Mouse (Mus musculus): ENCODE measurements around the gene Brd4.
"Not testable (repeated sequence)": the region's sequence is repeated elsewhere in the genome, so short reads cannot be mapped to it uniquely, and the experiment has no call there.

Gene Brd4

DNA sequence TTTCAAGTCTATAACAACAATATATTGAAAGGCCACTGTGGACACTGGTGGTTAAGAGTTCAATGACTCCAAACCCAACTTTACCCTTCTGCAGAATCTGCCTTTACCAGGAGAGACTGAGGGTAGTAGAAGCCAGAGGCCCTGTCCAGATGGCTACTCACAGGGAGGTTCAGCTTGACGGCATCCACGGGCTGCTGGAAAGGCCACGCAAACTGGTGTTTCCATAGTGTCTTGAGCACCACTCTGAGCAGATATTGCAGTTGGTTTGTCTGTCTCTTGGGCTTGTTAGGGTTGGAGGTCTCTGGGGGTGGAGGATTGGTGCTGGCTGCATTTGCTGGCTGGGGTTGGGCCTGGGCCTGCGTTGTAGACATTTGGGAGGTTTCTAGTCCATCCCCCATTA, 55.3 kb downstream of the Brd4 start:
- no peak for DNase-seq (ENCODE audit: low spot score)

DNA sequence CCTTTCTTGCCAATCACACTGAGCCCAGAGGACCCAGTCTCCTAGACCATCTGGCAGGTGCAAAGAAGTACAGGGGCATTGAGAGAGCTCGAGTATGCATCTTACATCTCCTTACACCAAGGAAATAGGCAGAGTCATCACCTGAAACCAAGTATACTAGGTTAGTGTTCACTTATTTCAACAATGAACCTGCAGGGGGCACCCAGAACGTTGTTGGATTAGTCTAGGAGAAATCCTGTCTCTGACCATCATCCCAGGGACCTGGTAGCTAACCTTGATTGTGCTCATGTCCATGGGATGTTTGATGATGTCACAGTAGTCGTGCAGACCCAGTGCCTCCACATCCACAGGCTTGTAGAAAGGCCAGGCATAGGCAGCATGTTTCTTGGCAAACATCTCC, 63.6 kb downstream of the Brd4 start:
- no peak for DNase-seq (ENCODE audit: low spot score)

DNA sequence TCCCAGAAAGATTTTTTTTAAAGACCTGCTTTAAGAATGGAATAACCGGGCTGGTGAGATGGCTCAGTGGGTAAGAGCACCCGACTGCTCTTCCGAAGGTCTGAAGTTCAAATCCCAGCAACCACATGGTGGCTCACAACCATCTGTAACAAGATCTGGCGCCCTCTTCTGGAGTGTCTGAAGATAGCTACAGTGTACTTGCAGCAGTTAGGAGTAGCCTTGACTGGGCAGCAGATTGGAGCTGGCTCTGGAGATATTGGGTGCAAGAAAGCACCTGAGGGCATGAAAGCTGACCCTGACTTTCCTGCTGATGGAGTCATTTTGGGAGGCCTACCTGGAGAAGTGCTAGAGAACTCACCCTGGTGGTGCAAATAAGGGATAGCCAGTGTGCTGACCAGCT, 68.9 kb downstream of the Brd4 start:
- DNase-seq (ENCODE audit: low spot score) = not testable (repeated sequence)

DNA sequence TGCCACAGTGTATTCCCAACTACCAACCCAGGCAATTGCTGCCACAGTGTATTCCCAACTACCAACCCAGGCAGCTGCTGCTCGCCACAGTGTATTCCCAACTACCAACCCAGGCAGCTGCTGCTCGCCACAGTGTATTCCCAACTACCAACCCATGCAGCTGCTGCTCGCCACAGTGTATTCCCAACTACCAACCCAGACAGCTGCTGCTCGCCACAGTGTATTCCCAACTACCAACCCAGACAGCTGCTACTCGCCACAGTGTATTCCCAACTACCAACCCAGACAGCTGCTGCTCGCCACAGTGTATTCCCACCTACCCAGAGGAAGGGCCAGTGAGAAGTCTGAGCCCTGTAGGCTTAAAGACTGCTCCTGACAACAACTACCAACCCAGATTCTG, 73.0 kb downstream of the Brd4 start:
- not testable (repeated sequence) for DNase-seq (ENCODE audit: low spot score)

DNA sequence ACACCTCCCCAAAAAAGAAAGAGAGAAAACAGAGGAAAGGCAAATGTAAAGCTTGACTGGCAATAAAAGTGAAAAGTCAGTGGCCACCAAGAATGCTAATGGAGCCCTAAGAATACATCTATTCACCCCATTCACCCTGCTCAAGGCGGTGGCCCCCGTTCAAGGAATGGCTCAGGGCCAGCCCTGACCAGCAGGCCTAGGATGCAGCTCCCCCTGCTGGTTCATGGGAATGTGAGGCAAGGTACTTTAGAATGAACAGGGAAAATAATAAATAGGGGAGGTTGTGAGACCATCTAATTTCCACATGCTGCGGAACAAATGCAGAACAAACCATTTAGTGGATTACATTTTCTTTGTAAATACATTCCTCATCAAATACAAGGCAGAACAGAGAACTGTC, 74.8 kb downstream of the Brd4 start:
- peak; percentile 82 for DNase-seq (ENCODE audit: low spot score)

DNA sequence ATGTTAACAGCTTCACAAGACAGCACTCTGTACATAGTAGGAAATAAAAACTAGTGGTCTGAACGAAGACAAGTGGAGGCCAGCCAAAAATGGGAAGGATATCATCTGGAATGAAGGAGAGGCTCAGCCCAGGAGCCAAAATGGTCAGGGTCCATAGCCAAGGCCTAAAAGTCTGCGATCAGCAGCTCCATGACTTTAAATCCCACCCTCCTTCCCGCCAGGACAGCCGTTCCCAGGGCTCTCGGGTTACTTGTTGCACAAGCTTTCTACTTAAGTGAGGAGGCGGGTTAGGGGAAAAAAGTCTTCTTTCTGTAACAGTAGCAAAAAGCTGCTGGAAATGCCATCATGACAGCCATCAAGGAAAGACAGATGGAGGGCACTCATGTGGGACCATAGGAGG, 75.4 kb downstream of the Brd4 start:
- DNase-seq (ENCODE audit: low spot score) = peak; percentile 24

DNA sequence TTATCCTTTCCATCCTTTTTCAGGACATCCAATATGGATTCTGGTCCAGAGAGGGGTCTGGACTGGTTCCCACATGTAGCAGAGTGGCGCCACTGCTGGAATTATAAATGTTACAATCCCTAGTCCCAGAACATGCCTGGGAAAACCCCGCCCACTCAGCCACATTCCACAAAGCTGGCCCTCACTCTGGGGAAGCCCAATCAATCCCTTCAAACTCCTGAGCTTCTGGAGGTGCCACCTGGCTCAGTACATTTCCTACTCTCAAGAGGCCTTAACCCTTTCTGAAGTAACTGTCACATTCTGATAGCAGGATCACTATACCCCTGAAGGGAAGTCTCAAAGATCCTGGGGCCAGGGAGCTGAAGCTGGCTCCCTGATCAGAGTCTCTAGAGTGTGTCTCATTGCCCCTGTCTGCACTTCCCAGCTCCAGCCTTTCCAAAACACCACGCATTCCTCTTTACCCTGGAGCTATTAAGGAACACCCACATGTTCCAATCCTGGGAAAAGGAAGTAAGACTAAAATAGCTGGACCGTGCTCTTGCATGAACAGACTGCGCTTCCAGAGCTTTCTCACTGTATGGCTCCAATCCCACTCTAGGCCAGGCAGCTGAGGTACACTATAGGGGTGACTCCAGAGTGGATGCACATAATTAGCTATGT, 76.8 kb downstream of the Brd4 start:
- DNase-seq (ENCODE audit: low spot score) = no peak

DNA sequence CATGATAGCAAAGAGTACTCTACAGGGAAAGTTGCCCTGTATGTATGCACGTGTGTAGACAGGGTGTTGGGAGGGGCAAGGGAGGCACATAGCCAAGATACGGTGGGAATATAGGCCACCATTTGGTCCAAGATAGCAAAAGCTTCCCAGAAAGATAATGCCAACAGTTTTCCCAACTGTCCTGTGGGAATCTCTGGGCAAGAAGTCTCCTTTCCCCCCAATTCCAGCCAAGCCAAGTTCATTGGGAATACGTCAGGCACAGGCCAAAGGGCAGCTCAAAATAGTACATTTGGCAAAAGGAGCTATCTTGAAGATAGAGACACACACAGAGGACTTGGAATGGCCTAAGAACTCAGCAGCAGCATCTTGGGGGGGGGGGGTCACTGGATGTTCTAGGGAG, 79.2 kb downstream of the Brd4 start:
- DNase-seq (ENCODE audit: low spot score) = no peak

DNA sequence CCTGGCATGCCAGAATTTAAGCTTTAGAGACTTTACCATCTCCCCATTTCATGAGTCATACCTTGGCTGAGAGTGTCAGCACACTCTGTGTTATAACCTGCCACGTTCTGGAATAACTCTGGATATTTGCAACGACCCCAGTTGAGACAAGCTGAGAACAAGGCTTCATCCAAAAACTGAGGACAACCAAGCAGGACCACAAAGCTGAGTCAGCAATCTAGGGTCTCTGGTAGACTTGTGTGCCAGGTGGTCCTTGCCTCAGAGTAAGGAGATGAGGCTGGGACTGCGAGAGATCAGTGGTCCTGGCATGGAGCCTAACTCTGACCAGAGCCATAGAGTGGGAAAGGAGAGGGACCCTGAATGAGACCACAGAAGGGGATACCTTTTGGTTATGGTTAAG, 81.5 kb downstream of the Brd4 start:
- no peak for DNase-seq (ENCODE audit: low spot score)

DNA sequence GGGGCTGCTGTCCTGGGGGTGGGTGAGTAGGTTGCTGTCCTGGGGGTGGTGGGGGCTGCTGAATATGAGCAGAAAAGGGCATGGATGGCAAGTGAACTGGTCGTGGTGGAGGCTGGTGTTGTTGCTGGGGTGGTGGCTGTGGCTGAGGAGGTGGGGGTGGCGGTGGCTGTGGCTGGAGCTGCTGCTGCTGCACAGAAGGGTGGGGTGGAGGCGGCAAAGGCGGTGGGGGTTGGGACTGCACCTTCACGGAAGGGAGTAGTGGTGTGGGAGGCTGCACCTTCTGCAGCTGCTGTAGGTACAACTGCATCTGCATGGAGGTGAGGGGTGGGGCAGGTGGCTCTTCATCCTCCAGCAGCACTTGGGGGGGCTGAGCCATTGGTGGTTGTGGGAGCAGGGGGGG, 83.4 kb downstream of the Brd4 start:
- DNase-seq (ENCODE audit: low spot score) = no peak

DNA sequence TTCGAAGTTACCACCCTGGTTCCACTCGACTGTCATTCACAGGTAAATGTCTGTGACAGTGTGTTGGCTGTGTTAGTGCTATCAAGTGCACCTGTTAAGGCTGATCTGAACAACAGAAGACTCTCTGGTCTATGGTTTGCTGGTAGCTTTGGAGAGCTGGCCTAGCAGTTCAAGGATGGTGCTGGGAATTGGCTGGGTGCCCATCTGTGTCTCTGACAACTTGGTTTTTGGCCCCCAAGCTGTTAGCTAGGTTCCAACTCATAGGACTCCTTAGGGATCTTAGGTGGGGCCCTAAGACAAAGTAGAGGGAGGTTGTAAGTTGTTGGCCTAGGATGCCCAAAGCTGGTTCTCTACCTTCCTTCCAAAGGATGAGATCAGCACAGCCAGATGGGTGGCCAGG, 84.7 kb downstream of the Brd4 start:
- DNase-seq (ENCODE audit: low spot score) = no peak

DNA sequence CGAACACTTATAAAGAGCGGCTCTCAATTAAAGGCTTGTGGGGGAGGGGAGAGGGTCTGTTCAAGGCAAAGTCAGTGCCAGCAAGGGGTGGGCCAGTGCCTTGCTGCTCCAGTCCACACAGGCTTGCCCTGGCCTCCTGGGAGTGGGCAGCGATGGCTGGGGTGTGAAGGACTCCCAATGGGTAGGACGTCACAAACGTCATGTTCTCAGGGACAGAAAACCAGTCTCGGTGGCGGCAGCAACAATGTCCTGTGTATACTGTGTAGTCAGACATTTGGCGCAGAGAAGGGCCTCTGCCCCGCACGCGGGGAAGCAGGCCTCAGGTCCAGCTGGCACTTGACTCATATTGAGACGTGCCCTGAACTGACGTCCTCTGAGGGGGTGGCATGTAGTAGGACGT, 87.4 kb downstream of the Brd4 start:
- DNase-seq (ENCODE audit: low spot score) = no peak

DNA sequence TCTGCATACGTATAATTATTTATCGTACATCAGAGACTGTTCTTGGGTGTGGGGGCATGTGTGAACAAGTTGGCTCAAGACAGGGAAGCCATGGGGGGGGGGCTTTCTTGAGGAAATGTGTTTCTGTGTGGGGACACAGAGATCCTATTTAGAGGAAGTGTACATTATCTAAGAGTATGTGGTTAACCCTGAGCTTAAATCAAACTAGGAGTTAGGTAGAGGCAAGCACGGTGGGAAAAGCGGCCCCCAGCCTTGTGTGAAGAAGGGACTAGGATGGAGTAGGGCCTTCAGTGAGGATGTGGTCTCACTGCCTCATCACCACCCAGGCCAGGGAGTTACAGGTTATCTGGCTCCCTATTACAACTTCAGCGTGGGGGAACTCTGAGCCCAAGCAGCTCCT, 88.8 kb downstream of the Brd4 start:
- DNase-seq (ENCODE audit: low spot score) = no peak

DNA sequence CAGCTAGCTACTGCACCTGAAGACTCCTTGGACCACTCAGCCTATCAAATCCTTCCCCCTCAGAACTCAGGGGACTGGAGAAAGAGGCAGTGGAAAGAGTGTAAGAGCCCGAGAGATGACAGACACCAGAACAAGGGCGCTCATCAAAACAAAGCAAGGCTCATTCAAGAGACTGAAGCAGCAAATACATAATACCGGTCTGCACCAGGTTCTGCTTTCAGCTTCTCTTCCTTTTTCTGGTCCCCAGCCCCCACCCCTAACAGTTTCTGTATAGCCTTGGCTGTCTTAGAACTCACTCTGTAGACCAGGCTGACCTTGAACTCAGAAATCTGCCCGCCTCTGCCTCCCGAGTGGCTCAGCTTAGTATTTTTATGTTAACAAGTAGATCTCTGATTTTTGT, 91.5 kb downstream of the Brd4 start:
- DNase-seq (ENCODE audit: low spot score) = no peak

DNA sequence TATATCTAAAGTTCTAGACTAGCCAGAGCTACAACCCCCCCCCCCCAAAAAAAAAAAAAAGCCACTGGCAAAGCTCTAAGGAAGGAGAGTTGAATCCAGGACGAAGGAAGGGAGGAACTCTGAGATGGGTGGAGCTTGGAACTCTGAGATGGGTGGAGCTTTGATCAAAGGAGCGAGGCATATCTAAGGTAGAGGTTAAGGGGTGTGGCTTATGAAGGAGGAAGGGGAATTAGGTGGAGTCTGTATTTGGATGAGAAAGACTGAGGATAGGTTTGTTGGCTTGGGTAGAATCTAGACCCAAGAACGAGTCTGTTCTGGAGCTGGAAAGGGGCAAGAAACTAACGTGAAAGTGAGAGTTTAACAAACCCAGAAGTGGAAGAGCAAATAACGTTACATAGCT, 94.7 kb downstream of the Brd4 start:
- no peak for DNase-seq (ENCODE audit: low spot score)

DNA sequence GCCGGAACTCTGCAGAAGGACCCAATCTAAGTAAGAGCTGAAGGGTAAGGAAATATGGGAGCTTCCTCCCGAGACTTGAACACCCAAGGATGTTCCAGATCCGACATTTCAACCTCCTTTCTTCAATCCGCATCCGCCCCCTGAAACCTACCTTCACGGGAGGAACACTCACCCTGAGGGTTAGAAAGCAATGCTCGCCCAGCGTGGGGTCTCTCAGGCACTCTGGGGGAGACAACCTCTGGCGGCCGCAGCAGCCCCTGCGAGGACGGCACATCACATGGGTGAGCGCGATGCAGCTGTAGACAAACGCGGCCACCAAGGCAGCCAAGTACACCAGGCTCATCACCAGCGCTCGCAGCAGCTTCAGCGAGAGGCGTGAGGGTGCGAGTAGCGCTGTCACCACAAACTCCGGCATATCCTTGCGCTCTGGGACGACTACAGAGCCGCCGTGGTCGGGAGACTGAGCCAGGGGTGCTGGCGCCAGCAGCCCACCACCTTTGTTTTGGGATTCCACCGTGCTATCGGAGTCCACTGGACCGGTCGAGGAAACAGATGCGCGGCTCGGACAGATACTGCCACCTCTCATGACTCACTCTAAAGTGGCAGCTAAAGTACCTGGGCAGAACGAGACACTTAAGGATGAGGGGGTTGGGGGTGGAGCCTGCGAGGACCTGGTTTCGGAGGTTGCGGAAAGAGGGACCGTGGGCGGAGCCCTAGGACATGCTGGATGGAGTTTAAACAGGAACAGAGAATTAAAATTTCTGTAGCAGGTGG, 95.5 kb downstream of the Brd4 start, which contains the start of gene Ephx3:
Gene Ephx3 (minus strand): TSS at position 687 of the 774 bp plus-strand sequence.
- DNase-seq (ENCODE audit: low spot score) = peak; percentile 38

DNA sequence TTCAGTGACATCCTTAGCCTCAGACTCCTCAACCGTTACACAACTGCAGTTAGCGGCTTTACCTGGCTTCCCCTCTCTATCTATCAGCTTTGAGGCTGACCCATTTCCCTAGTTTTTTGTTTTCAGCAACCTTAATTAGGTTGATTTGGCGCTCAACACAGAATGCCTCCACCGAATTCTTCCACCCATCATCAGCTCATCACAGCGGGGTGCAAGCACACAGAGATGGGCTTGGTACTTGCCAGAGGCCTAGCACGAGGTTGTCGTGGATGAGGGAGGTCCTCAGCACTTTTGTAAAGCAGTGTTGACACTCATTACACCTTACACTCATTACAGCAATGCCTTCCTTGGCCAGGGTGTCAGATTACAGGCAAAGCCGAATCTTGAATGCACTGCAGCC, 101.5 kb downstream of the Brd4 start:
- no peak for DNase-seq (ENCODE audit: low spot score)

DNA sequence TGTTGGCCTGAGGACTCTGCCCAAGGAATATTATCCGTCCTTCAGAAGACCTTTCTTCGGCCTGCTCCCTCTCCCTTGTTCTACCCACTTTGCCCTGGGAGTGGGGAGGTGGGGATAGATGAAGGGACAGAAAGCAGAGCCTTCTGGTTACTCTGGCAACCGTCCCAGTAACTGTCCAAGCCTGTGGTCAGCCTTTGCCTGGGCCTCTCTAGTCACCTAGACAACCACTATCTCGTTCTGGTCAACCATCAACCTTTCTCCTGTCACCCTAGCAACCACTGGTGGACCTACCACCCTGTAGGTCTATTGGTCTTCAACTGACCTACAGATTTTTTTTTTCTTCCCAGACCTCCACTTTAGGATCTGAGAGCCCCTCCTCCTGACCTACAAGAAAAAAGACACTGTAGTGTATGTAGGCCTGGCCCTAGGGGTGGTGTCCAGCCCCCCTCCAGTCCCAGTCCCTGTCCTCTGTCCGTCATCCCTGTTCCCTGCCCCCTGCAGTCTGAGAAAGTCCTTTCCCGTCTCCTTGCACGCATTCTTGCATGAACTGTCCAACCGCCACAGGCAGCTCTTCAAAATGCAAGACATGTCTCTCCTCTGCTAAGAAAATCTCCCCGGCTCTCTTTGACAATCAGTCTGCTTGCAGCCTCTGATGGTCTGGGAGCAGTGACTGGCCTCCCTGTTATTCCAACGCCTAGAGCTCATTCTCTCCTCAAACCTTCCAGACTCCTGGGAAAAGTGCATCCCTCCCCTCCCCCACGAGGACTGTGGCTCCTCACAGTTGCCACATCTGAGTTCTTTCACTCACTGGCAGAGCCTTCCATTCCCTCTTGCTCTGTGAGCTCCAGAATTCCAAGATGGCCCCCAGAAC, 104.7 kb downstream of the Brd4 start:
- DNase-seq (ENCODE audit: low spot score) = peak; percentile 50

DNA sequence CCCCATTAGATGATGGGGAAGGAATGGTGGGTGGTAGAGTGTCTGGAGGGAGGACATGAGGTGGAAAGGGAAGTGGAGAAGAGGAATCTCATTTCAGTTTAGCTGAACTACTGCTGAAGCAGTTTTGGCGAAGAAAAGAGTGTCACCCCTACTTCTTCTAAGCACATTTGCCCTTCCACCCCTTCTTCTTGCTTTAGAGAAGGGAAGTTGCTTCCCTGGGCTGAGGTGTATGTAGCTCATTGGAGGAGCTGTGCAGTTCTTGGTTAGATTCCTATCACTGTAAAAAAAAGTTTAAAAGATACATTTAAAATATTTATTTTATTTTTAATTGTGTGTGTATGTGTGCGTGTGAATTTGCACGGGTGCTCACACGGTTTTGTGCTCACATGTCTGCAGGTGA, 107.6 kb downstream of the Brd4 start:
- DNase-seq (ENCODE audit: low spot score) = no peak

DNA sequence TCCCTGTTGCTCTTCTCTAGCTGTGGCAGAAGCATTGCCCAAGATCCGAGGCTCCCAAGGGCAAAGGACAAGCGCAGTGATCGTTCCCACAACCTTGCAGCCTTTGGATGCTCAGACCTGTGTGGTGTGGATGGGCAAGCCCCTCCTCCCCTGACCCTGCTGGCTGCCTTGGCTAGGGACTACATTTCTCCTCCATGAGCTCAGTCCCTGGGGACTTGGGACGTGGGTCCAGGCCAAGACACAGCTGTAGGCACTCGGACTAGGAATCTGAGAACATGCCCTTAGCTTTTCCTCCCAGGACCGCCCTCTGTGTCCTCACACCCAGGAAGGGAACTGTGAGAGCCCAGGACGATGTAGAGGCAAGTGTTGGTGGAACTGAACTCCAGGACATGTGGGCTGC, 111.4 kb downstream of the Brd4 start:
- no peak for DNase-seq (ENCODE audit: low spot score)

DNA sequence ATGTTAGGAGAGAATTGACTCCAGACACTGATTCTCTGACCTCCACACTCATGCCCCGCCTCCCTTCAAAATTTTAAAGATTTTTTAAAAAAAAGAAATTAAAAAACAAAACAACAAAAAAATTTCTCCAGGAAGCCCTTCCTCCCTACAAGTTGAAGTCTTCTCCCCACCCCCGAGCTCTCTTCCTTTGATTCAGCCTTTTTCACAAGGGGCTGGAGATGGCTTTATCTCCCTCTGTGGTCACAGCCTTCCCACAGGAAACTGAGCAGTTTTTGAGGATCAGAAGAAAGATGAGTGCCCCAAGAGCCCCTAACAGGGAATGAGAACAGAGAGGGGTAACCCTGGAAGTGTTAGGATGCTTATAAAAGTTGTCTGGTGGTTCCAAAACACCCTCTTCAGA, 112.0 kb downstream of the Brd4 start:
- DNase-seq (ENCODE audit: low spot score) = no peak

DNA sequence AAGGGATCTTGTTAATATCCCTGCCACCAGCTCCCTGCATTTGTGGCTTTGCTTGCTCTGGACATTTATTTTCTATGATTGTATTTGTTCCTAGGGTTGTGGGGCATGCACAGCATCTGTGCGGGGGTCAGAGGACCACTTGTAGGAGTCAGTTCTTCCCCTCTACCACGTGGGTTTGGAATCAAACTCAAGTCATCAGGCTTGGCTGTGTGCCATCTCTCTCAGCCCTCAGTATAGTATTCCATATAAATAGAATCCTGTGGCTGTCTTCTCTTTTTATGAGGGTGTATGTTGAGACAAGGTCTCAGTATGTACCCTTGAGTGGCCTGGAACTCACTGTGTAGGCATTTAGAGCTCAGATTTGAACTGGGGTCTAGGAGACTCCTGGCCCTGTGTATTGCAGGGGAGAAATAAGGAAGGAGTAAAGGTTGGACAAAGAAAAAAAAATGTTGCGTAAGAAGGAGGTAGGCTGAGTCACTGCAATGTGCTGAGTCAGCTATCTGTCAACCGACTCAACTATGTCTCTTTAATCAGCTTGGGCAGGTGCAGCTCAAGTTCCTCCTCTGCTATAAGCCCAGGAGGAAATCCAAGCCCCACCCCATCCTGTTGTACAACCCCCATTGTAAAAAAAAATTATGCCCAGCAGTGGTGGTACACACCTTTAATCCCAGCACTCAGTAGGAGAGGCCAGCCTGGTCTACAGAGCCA, 114.8 kb downstream of the Brd4 start:
- DNase-seq (ENCODE audit: low spot score) = no peak
